Mouse (Mus musculus) intestine, embryonic 16.5 days (tissue): ENCODE data around the gene Gas8. TPM values are rescaled to one million over a fixed set of nuclear protein-coding genes. Genes with fewer than 3 reads are reported as not detected.
A peak's percentile ranks its signal among the peaks of the same experiment; 100 is the strongest.
"Not testable (repeated sequence)": the region's sequence is repeated elsewhere in the genome, so short reads cannot be mapped to it uniquely, and the experiment has no call there.

ENCODE experiments used
- ATAC-seq: fragments of 200-750 bp; cut with Nextera tagmentation; 2 replicates; pipeline ENCODE4 v1.8.0; 2017; ENCODE audit warnings: moderate TSS enrichment, moderate library complexity
- H3K27ac ChIP-seq: fragments of 300-500 bp; sonication (generic); 2 replicates; pipeline ENCODE4 v1.5.1; 2014; ENCODE audit warnings: mild to moderate bottlenecking, low read length
- H3K27me3 ChIP-seq: fragments of 300-500 bp; sonication (generic); replicated peaks from 2 replicates; pipeline ENCODE4 v1.6.1; 2014; ENCODE audit warnings: low read length, control low read depth, mixed read lengths; ENCODE audit not compliant: control insufficient read depth, insufficient read depth
- H3K36me3 ChIP-seq: fragments of 300-500 bp; sonication (generic); 2 replicates; pipeline ENCODE4 v1.6.1; 2014; ENCODE audit warnings: low read length, control low read depth; ENCODE audit not compliant: control insufficient read depth, insufficient read depth
- H3K4me1 ChIP-seq: fragments of 300-500 bp; sonication (generic); 2 replicates; pipeline ENCODE4 v1.6.1; 2014; ENCODE audit warnings: low read length, control low read depth, mixed read lengths; ENCODE audit not compliant: control insufficient read depth, insufficient read depth
- H3K4me2 ChIP-seq: fragments of 300-500 bp; sonication (generic); 2 replicates; pipeline ENCODE4 v1.6.1; 2014; ENCODE audit warnings: low read depth, low read length, control low read depth
- H3K4me3 ChIP-seq: fragments of 300-500 bp; sonication (generic); 2 replicates; pipeline ENCODE4 v1.5.1; 2014; ENCODE audit warnings: mild to moderate bottlenecking, low read length
- H3K9ac ChIP-seq: fragments of 300-500 bp; sonication (generic); 2 replicates; pipeline ENCODE4 v1.6.1; 2014; ENCODE audit warnings: low read depth, low read length
- H3K9me3 ChIP-seq: fragments of 300-500 bp; sonication (generic); 2 replicates; pipeline ENCODE4 v1.6.1; 2016; ENCODE audit warnings: low read length, control low read depth; ENCODE audit not compliant: control insufficient read depth
- WGBS: fragments of 180-500 bp; shearing (Covaris S2); extraction: QIAGEN DNeasy Blood & Tissue Kit; methylation state at CpG from one replicate; pipeline ENCODE4 v1.1.7; 2014; 5-methylcytosine and 5-hydroxymethylcytosine counted together
- polyA plus RNA-seq: library from polyadenylated mRNA; unstranded; fragments of >200 nt; fragmentation: Nextera tagmentation; extraction: Ambion mirVana; gene quantifications from 2 replicates; pipeline ENCODE4 v1.2.1, GENCODE M21; 2015

Gene Gas8
- 20.0 and 20.5 TPM in 2 replicates for polyA plus RNA-seq

DNA sequence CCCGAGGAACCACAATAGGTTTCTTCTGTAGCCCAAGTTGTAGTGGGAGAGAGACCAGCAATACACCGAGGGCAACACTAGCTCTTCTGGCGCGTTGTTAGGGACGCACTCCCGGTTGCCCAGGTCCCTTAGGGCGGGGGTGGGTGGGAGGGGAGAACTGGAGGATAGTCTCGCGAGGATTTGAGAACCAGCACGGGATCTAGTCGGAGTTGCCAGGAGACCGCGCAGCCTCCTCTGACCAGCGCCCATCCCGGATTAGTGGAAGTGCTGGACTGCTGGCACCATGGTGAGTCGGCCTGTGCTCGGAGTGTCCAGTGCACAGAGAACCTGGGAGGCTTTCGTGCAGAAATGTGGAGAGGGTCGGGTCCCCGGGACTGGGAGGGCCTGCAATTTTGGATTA, at the start of gene Gas8:
TSS of gene Gas8 (plus strand) at position 168 of the 400 bp plus-strand sequence.
- peaks cover 22% of the 10 kb centered on the region for H3K27me3 ChIP-seq
- peak within 1 kb of the TSS; percentile 70 for H3K4me2 ChIP-seq
- peak; percentile 97 for ATAC-seq
- H3K9me3 ChIP-seq: no peaks in the 10 kb centered on the region
- under 1% methylated on average over 20 of the region's 20 CpGs for WGBS
- peaks cover 17% of the 10 kb centered on the region for H3K4me1 ChIP-seq
- H3K9ac ChIP-seq: peak within 1 kb of the TSS; percentile 66
- H3K4me3 ChIP-seq: peak within 1 kb of the TSS; percentile 65
- no peak within 1 kb of the TSS for H3K27ac ChIP-seq
- no peaks in the 10 kb centered on the region for H3K36me3 ChIP-seq

GRCm38 (mm10) chr8:123472991-123473390, 45.6 kb upstream of the Gas8 start:
- not testable (repeated sequence) for ATAC-seq, H3K4me2 ChIP-seq, H3K4me1 ChIP-seq, H3K4me3 ChIP-seq, H3K36me3 ChIP-seq, H3K9me3 ChIP-seq, H3K27me3 ChIP-seq, H3K27ac ChIP-seq, H3K9ac ChIP-seq
- WGBS: 44% methylated on average over 6 of the region's 6 CpGs

GRCm38 (mm10) chr8:123474549-123474948, 44.1 kb upstream of the Gas8 start:
- WGBS: 70% methylated on average over 5 of the region's 5 CpGs
- peaks cover 14% of the 10 kb centered on the region for H3K4me1 ChIP-seq

GRCm38 (mm10) chr8:123476911-123477736, 41.5 kb upstream of the Gas8 start:
- ATAC-seq: peak; percentile 35
- Histone ChIP-seq H3K4me3 (peak overlapping the region; percentile 85), H3K27ac (peak overlapping the region; percentile 95; the same call in 1 of the 2 replicates), H3K4me1 (peaks cover 14% of the 10 kb centered on the region), H3K4me2 (peak overlapping the region; percentile 76), H3K9ac (peak overlapping the region; percentile 93), H3K27me3 (no peaks in the 10 kb centered on the region), H3K9me3 (no peaks in the 10 kb centered on the region), H3K36me3 (0 out of 2 replicates have a peak, but pooled peaks cover 6% of the 10 kb centered on the region)
- 8% methylated on average over 34 of the region's 34 CpGs for WGBS

More at GRCm38 (mm10) chr8:123474549-123474948, 44.1 kb upstream of the Gas8 start:
- not testable (repeated sequence) for H3K4me3 ChIP-seq, ATAC-seq, H3K9me3 ChIP-seq, H3K4me2 ChIP-seq, H3K9ac ChIP-seq, H3K27me3 ChIP-seq, H3K27ac ChIP-seq, H3K36me3 ChIP-seq

DNA sequence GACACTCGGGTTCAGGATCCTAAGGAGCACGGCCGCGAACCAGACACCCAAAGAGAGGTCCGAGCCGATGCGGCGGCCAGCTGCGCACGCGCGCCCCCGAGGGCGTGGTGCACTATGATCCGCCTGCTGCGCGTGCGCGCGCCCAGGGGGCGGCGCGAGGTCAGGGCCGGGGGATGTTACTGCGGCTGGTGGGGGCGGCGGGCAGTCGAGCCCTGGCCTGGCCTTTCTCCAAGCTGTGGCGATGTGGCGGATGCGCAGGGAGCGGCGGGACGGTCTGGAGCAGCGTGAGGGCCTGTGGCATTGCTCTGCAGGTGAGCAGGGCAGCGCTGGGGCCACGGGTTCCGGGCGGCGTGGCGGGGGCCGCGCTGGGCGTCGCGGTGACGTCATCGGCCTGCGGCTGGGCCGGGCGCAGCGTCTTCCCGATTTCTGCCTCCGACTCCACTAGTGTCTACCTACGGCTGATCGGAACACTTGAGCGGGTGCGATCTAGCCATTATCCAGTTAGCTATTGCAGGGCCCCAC, 40.8 kb upstream of the Gas8 start, which contains the start of gene Afg3l1:
TSS of gene Afg3l1 (plus strand) at position 167 of the 522 bp plus-strand sequence.
- peaks cover 11% of the 10 kb centered on the region; the same call in 1 of the 2 replicates for H3K36me3 ChIP-seq
- peak within 1 kb of the TSS; percentile 93 for H3K9ac ChIP-seq
- peak; percentile 94 for ATAC-seq
- H3K4me3 ChIP-seq: peak within 1 kb of the TSS; percentile 85
- H3K4me2 ChIP-seq: peak within 1 kb of the TSS; percentile 76
- peaks cover 14% of the 10 kb centered on the region for H3K4me1 ChIP-seq
- H3K27me3 ChIP-seq: no peaks in the 10 kb centered on the region
- no peaks in the 10 kb centered on the region for H3K9me3 ChIP-seq
- H3K27ac ChIP-seq: peak within 1 kb of the TSS; percentile 95
- whole genome bisulfite sequencing: under 1% methylated on average over 57 of the region's 58 CpGs

GRCm38 (mm10) chr8:123478456-123479218, 40.0 kb upstream of the Gas8 start:
- ATAC-seq: peak; percentile 14
- no peaks in the 10 kb centered on the region for H3K9me3 ChIP-seq
- peaks cover 14% of the 10 kb centered on the region for H3K4me1 ChIP-seq
- H3K27me3 ChIP-seq: no peaks in the 10 kb centered on the region
- WGBS: 33% methylated on average over 16 of the region's 16 CpGs
- H3K4me3 ChIP-seq: peak overlapping the region; percentile 85
- peak overlapping the region; percentile 93 for H3K9ac ChIP-seq
- peaks cover 11% of the 10 kb centered on the region; the same call in 1 of the 2 replicates for H3K36me3 ChIP-seq
- peak overlapping the region; percentile 95 for H3K27ac ChIP-seq
- H3K4me2 ChIP-seq: peak overlapping the region; percentile 67

DNA sequence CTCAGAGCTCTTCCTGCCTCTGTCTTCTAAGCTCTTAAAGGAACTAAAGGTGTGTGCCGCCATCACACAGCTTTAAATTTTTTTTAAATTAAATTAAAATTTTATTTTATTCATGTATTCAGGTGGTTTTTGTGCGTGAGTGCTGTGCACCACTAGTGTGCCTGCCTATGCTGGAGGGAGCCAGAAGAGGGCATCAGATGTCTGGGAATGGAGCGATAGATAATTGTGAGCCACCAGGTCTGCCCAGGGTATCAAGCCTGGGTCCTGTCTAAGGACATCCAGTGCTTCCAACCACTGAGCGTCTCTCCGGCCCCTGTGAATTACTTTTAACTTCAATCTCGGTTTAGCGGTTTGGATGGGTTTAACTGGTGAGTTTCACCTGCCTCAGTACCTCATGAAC, 36.0 kb upstream of the Gas8 start:
- no peaks in the 10 kb centered on the region for H3K27me3 ChIP-seq
- H3K9me3 ChIP-seq: no peaks in the 10 kb centered on the region
- ATAC-seq: no peak
- H3K36me3 ChIP-seq: peaks cover 32% of the 10 kb centered on the region
- WGBS: 88% methylated on average over 7 of the region's 7 CpGs
- H3K4me3 ChIP-seq: no peak overlapping the region
- H3K4me2 ChIP-seq: no peak overlapping the region
- no peak overlapping the region for H3K9ac ChIP-seq
- H3K4me1 ChIP-seq: peaks cover 9% of the 10 kb centered on the region
- no peak overlapping the region for H3K27ac ChIP-seq

DNA sequence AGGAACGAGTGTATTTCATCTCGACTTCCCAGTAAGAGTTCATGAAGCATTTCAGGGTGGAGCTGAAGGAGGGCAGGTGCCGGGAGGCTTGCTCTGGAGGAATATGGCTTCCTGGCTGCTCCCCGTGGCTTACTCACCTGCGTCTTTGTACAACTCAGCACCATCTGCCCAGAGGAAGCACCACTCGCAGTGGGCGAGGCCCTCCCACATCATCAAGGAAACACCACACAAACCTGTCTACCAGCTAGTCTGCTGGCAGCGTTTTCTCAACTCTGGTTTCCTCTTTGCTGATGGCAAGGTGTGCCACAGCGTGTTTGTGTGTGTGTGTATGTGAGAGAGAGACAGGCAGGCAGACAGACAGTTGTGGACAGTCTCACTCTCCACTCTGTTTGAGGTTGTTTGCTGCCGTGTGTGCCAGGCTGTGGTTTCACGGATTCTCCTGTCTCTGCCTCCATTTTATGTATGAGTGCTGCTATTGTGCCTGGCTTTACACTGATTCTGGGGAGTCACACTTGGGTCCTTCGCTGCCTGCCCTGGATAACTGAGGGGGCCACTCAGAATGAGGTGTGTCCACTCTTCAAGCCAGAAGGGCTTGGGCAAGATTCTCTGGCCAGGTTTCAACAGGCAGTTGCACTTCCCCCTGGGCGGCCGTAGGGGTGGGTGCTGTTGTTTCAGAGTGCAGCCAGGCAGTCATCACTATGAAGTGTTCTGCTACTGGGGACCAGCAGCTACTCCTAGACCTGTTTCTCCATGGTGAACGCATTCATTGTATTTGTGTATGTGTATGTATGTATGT, 27.2 kb upstream of the Gas8 start:
- H3K4me2 ChIP-seq: no peak overlapping the region
- 91% methylated on average over 15 of the region's 15 CpGs for WGBS
- no peak overlapping the region for H3K27ac ChIP-seq
- H3K9ac ChIP-seq: no peak overlapping the region
- H3K27me3 ChIP-seq: no peaks in the 10 kb centered on the region
- H3K4me1 ChIP-seq: no peaks in the 10 kb centered on the region
- no peaks in the 10 kb centered on the region for H3K9me3 ChIP-seq
- no peak for ATAC-seq
- H3K36me3 ChIP-seq: peaks cover 61% of the 10 kb centered on the region
- H3K4me3 ChIP-seq: no peak overlapping the region
